Mouse (Mus musculus) stomach, embryonic 14.5 days (tissue): ENCODE data around the gene Rnf157. TPM values are rescaled to one million over a fixed set of nuclear protein-coding genes. Genes with fewer than 3 reads are reported as not detected.

Experiments used
- ATAC-seq: fragments of 200-750 bp; cut with Nextera tagmentation; 2 replicates; pipeline ENCODE4 v1.8.0; 2017; ENCODE audit warnings: low read depth, moderate TSS enrichment; ENCODE audit not compliant: insufficient number of reproducible peaks, insufficient read depth, low FRiP score
- H3K27ac ChIP-seq: fragments of 300-500 bp; sonication (generic); 2 replicates; pipeline ENCODE4 v1.5.1; 2014; ENCODE audit warnings: mild to moderate bottlenecking, low read length, moderate library complexity, mixed read lengths
- H3K27me3 ChIP-seq: fragments of 300-500 bp; sonication (generic); 2 replicates; pipeline ENCODE4 v1.6.1; 2014; ENCODE audit warnings: low read length, control low read depth, mixed read lengths; ENCODE audit not compliant: control insufficient read depth, insufficient read depth
- H3K36me3 ChIP-seq: fragments of 300-500 bp; sonication (generic); 2 replicates; pipeline ENCODE4 v1.6.1; 2014; ENCODE audit warnings: mild to moderate bottlenecking, control low read depth, low read length, moderate library complexity, mixed read lengths; ENCODE audit not compliant: control insufficient read depth, insufficient read depth
- H3K4me1 ChIP-seq: fragments of 300-500 bp; sonication (generic); 2 replicates; pipeline ENCODE4 v1.6.1; 2014; ENCODE audit warnings: low read length, control low read depth, mixed read lengths; ENCODE audit not compliant: control insufficient read depth, insufficient read depth
- H3K4me2 ChIP-seq: fragments of 300-500 bp; sonication (generic); replicated peaks from 2 replicates; pipeline ENCODE4 v1.6.1; 2014; ENCODE audit warnings: low read depth, low read length, control low read depth
- H3K4me3 ChIP-seq: fragments of 300-500 bp; sonication (generic); 2 replicates; pipeline ENCODE4 v1.5.1; 2014; ENCODE audit warnings: low read depth, low read length, control low read depth
- H3K9ac ChIP-seq: fragments of 300-500 bp; sonication (generic); replicated peaks from 2 replicates; pipeline ENCODE4 v1.6.1; 2014; ENCODE audit warnings: low read depth, mild to moderate bottlenecking, control low read depth, low read length, moderate library complexity, mixed read lengths
- H3K9me3 ChIP-seq: fragments of 300-500 bp; sonication (generic); 2 replicates; pipeline ENCODE4 v1.6.1; 2016; ENCODE audit warnings: low read depth, low read length, control low read depth; ENCODE audit not compliant: control insufficient read depth
- WGBS: fragments of 180-500 bp; shearing (Covaris S2); extraction: QIAGEN DNeasy Blood & Tissue Kit; methylation state at CpG from one replicate; pipeline ENCODE4 v1.1.7; 2014; 5-methylcytosine and 5-hydroxymethylcytosine counted together
- polyA plus RNA-seq: library from polyadenylated mRNA; unstranded; fragments of >200 nt; fragmentation: Nextera tagmentation; extraction: Ambion mirVana; gene quantifications from 2 replicates; pipeline ENCODE4 v1.2.1, GENCODE M21; 2014

Rnf157 gene
- polyA plus RNA-seq, 1 experiment from 2014 or later = 12.8 TPM

DNA sequence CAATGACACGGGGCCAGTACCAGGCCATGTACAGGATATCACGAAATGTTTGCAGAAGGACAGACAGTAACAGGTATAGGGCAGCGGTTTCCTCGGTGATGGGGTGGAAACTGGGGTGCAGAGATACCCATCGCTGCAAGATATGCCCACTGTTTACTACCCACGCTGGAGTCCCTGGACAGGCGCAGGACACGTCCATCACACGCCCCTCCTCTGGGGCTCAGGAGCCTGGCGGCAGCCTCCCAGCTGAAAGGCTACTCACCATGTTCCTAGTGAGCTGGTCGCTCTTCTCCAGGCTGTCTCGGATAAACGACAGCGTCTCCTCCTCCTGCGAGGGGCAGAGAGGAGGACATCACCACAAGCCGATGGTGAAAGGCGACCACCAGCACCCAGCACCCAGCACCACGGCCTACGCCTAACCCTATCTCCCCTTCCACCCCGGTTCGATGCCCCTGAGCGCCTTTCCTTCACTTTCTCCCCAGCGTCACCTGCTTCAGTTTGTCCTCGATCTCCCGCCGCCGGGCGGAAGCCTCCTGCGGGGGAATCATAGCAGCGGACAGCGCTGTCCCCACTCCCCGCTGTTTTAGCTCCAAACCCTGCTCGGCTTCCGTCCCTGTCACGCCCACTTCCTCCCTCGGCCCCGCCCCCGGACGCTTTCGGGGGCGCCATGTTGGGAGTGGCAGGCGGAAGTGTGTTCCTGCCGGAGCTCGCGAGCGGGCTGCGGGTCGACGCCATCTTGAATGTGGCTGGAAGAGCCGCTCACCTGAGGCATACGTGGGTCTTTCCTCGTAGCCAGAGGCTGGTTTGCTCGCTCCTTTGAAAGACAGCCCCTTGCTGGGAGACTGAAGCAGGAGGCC lies 106.5 kb downstream of the Rnf157 start:
- Histone ChIP-seq H3K4me1 (peaks cover 6% of the 10 kb centered on the region; the same call in 1 of the 2 replicates), H3K4me2 (peak overlapping the region; percentile 82), H3K27me3 (no peaks in the 10 kb centered on the region), H3K9ac (peak overlapping the region; percentile 60), H3K4me3 (peak overlapping the region; percentile 71), H3K9me3 (no peaks in the 10 kb centered on the region), H3K36me3 (peaks cover 23% of the 10 kb centered on the region), H3K27ac (no peak overlapping the region)
- WGBS = 2% methylated on average over 53 of the region's 53 CpGs
- ATAC-seq = peak; percentile 89

DNA sequence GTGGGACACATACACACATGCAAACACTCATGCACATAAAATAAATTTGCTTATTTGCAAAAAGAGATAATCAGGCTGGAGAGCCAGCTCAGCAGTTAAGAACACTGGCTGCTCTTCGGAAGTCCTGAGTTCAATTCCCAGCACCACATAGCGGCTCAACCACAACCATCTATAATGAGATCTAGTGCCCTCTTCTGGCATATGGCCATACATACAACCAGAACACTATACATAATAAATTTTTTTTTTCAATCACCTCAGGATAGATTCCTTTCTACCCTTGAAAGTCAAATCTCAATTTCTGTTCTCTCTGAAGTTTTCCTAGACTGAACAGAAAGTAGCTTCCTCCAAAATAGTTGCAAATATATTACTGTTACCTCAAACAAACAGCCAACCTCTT lies 107.4 kb downstream of the Rnf157 start:
- Histone ChIP-seq H3K9ac (0 out of 2 replicates have a peak overlapping the region, but pooled peaks have one; percentile 60), H3K27ac (no peak overlapping the region), H3K27me3 (no peaks in the 10 kb centered on the region), H3K4me3 (peak overlapping the region; percentile 71; the same call in 1 of the 2 replicates), H3K4me1 (0 out of 2 replicates have a peak, but pooled peaks cover 5% of the 10 kb centered on the region), H3K4me2 (peak overlapping the region; percentile 82), H3K9me3 (no peaks in the 10 kb centered on the region), H3K36me3 (peaks cover 29% of the 10 kb centered on the region)
- ATAC-seq = no peak
- WGBS = 97% methylated on average over 2 of the region's 2 CpGs

GRCm38 (mm10) chr11:116298621-116299020 lies 114.2 kb downstream of the Rnf157 start:
- Histone ChIP-seq H3K9me3 (no peaks in the 10 kb centered on the region), H3K4me2 (no peak overlapping the region), H3K27me3 (no peaks in the 10 kb centered on the region), H3K27ac (no peak overlapping the region), H3K4me3 (no peak overlapping the region), H3K4me1 (peaks cover 7% of the 10 kb centered on the region; the same call in 1 of the 2 replicates), H3K36me3 (peaks cover 42% of the 10 kb centered on the region), H3K9ac (no peak overlapping the region)
- WGBS = 89% methylated on average over 6 of the region's 6 CpGs
- no peak for ATAC-seq

- no peak for ATAC-seq
- Histone ChIP-seq H3K4me1 (peaks cover 7% of the 10 kb centered on the region; the same call in 1 of the 2 replicates), H3K4me3 (no peak overlapping the region), H3K9ac (no peak overlapping the region), H3K9me3 (no peaks in the 10 kb centered on the region), H3K36me3 (peaks cover 38% of the 10 kb centered on the region), H3K27me3 (no peaks in the 10 kb centered on the region), H3K4me2 (no peak overlapping the region), H3K27ac (no peak overlapping the region)
- WGBS = 92% methylated on average over 11 of the region's 11 CpGs
Measured at GRCm38 (mm10) chr11:116298221-116298620, 114.6 kb downstream of the Rnf157 start.

GRCm38 (mm10) chr11:116297017-116297416 lies 115.8 kb downstream of the Rnf157 start:
- Histone ChIP-seq H3K9me3 (no peaks in the 10 kb centered on the region), H3K4me1 (peaks cover 7% of the 10 kb centered on the region; the same call in 1 of the 2 replicates), H3K27me3 (no peaks in the 10 kb centered on the region), H3K36me3 (peaks cover 41% of the 10 kb centered on the region), H3K4me2 (no peak overlapping the region), H3K4me3 (no peak overlapping the region), H3K9ac (no peak overlapping the region), H3K27ac (no peak overlapping the region)
- WGBS = 63% methylated on average over 3 of the region's 3 CpGs
- ATAC-seq = no peak

- H3K4me1 ChIP-seq = peaks cover 7% of the 10 kb centered on the region; the same call in 1 of the 2 replicates
- H3K27ac ChIP-seq = no peak overlapping the region
- peaks cover 39% of the 10 kb centered on the region for H3K36me3 ChIP-seq
- H3K27me3 ChIP-seq = no peaks in the 10 kb centered on the region
- H3K9me3 ChIP-seq = no peaks in the 10 kb centered on the region
- whole genome bisulfite sequencing = 87% methylated on average over 8 of the region's 8 CpGs
- no peak overlapping the region for H3K9ac ChIP-seq
- ATAC-seq = no peak
- H3K4me2 ChIP-seq = no peak overlapping the region
- no peak overlapping the region for H3K4me3 ChIP-seq
Measured at GRCm38 (mm10) chr11:116296191-116296734, 116.6 kb downstream of the Rnf157 start.

DNA sequence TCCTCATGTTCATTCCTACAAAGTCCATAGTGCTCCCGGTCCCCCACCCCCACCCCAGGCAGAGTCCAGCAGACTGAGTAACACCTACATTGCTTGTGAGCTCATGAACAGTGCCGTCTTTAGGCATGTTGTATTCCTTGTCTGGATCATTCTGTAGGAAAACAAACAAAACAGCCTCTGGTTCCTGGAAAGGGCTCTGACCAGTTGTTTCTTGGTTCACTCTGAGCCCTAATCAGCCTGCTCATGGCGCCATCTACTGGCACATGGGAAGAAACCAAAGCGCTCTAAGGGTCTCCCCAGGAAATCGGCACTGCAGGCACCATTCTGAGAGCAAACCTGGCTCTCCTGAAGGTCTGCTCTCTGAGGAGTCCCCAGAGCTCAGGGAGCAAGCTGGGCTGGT lies 118.5 kb downstream of the Rnf157 start:
- ATAC-seq = 0 out of 2 replicates have a peak, but pooled peaks have one; percentile 29
- Histone ChIP-seq H3K27me3 (no peaks in the 10 kb centered on the region), H3K9me3 (no peaks in the 10 kb centered on the region), H3K27ac (no peak overlapping the region), H3K4me3 (no peak overlapping the region), H3K36me3 (peaks cover 22% of the 10 kb centered on the region; the same call in 1 of the 2 replicates), H3K9ac (no peak overlapping the region), H3K4me1 (peaks cover 11% of the 10 kb centered on the region; the same call in 1 of the 2 replicates), H3K4me2 (no peak overlapping the region)
- WGBS = 33% methylated on average over 5 of the region's 5 CpGs

DNA sequence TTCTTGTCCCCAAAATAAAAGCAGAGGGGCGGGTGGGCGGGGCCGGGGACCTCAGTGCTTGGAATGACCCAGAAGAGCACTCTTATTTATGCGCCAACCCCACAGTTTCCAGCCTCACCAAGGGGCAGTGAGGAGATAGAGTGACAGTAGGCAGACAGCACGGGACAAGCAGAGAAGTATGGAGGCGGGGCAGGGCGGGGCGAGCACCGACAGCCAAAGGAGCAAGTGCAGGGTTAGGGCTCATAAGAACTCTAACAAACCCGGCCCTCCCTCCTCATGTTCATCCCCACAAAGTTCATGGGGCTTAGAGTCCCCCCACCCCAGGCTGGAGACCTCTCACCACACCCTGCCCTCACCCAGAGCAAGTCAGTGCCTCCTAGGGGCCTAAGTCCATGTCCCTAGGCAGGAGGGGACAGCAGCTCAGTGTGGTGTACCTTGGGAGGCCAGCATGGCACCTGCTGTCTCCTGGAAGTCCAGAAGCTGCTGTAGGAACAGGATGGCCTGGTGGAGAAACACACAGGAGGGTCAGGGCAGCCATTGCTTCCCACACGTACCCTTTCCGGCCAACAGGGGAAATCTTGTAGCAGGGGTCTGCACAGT lies 119.2 kb downstream of the Rnf157 start:
- H3K27me3 ChIP-seq = no peaks in the 10 kb centered on the region
- H3K9me3 ChIP-seq = no peaks in the 10 kb centered on the region
- peaks cover 11% of the 10 kb centered on the region; the same call in 1 of the 2 replicates for H3K4me1 ChIP-seq
- 86% methylated on average over 12 of the region's 12 CpGs for WGBS
- H3K4me2 ChIP-seq = no peak overlapping the region
- peaks cover 21% of the 10 kb centered on the region; the same call in 1 of the 2 replicates for H3K36me3 ChIP-seq
- ATAC-seq = no peak
- no peak overlapping the region for H3K4me3 ChIP-seq
- H3K9ac ChIP-seq = no peak overlapping the region
- no peak overlapping the region for H3K27ac ChIP-seq
